Mouse (Mus musculus) T-helper 17 cell (primary cell): ENCODE data around the gene Zc3h18.

Source experiments
- in situ Hi-C, 2 experiments: fragments of 300-600 bp; cut with MboI, MseI; formaldehyde crosslinking; loops; 1 replicate in 1 of 2; 2 replicates in 1 of 2; pipeline ENCODE4 v1.15.1; 2025; ENCODE audit warnings: high pct_unique_total_duplicates in 2 of 2

Gene Zc3h18

DNA sequence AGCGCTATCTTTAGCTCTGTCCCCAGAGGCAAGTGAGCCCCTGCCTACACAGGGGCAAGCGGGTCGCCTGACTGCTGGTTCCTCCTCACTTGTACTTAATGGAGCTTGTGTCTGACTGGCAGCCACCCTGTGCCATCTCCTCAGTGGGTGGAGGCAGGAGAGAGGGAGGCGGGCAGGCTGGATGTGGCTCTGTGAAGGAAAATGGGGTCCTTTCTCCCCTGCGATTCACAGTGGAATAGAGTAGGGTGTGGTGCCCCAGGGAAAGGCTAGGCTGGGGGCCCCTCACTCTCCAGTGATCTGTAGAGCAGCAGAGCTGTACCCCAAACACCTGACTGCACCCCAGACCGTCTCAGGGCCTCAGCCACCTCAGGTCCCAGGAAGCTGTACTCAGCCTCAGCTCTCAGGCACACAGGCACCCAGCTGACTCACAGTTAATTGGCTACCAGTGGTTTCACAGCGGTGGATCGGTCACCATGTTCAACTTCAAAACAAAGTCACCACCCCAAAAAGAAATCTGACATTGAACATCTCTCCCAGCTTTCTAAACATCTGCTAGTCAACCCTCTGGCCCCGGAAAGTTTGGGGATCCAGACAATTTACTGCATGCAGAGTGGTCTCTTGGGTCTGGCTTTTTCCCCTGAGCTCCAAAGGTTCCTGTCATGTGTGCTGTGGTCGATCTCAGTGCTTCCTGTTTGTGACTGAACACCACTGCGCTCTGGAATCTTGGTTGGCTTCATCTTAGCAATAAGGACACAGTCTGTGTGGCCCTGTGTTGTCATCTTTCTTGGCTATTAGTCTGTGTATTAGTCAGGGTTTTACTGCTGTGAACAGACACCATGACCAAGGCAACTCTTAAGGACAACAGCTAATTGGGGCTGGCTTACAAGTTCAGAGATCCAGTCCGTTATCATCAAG is 31.0 kb upstream of the Zc3h18 start:
- in situ Hi-C loops, result no loop called here

DNA sequence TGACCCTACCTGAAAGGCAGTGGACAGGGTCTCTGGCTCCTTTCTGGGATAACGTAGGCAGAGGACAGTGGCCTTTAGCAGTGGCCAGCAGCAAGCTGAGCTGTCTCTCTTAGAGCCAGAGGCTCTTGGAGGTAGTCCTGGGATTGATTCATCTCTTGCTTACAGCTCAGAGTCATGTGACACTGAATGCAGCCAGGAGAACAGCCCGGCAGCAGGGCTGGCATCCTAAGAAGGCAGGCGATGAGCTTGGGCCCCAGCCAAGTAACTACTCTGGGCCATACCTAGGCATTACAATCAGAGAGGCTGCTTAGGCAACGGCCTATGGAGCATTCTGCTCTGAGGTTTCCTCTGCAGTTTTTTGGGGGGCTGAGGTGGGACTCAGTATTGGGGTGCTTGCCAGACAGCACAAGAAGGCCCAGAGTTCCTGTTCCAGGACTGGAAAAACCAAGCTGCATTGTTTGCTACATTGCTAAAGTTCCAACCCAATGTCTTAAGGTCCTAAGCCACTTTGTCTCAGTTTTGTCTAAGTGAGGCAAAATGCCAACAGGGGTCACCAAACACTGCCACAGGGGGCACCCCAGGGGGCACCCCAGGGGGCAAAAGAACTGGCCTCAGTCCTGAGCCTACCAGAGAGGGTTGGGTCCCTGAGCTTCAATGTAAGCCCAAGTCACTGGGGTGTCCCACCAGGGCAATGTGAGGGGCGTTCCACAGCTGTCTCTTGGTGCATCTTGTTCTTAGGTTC is 28.4 kb upstream of the Zc3h18 start:
- in situ Hi-C loops, result no loop called here

DNA sequence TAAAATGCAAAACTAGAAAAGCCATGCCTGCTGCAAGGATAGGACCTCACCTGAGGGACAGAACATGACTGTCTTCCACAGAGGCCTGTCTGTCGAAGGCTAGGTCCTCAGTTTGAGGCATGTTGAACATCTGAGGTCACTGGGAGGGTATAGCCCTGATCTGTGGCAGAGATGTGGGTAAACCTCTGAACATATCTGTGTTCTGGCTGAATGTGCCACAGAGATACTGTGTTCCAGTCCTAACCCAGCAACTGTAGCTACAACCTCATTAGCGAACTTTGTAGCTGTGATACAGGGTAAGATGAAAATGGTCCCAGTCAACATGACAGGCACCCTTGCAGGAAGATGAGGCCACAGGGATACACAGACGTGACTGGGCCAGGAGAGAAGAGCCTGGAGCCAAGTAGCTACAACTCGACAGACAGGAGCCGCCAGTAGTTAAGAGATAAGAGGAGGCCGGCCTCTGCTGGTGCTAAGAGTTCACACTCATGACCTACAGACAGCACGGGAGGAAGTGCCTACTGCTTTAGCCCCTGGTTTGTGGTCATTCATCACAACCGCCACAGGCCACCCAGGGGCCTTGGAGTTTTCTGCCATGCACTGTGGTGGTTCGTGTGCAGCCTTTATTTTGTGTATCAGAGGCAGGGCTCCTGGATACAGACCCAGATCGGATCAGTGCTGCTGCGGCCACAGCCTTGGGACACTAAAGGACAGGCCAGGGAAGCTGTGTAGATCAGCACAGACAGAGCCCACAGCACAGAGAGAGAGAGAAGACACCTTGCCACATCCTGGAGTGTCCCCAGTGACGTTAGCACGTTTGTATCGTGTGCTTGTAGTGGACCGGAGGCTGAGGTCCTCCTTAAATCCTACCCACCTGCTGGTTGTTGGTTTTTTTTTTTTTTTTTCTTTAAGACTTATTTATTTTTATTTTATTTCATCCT is 26.8 kb upstream of the Zc3h18 start:
- in situ Hi-C loops, result no loop called here

DNA sequence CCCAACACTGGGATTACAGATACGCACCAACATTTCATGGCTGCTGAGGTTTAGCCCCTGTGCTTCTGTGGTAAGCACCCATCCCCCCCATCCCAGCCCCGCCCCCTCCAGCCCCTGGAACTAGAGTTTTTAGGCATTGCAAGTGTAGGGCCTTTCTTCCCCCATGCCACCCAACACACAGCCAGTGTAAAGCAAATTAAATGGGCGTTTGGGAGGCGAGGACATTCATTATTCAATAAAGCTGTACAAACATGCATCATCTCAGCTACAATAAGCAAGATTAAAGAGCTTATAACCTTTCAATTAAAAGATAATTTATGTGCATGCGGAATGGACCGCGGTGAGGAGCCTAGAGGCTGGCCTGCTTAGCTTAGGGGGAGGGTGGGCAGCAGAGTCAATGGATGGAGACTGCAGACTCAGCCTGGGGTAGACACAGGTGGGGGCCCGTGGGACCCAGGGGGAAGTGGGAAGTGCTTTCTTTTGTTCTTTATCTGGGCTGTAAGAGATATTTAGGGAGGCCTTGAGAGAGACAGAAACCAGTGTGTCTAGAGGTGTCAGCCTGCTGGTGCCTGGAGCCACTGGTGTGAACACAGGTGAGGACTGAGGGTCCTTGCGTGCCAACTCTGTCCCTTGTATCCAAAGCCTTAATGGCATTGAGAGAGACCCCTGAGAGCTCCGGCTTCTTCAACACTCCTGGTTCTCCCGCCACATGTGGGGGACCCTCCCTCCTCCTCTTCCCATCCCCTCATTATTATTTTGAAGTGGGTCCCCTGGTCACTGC is 25.9 kb upstream of the Zc3h18 start:
- in situ Hi-C loops, result no loop called here

DNA sequence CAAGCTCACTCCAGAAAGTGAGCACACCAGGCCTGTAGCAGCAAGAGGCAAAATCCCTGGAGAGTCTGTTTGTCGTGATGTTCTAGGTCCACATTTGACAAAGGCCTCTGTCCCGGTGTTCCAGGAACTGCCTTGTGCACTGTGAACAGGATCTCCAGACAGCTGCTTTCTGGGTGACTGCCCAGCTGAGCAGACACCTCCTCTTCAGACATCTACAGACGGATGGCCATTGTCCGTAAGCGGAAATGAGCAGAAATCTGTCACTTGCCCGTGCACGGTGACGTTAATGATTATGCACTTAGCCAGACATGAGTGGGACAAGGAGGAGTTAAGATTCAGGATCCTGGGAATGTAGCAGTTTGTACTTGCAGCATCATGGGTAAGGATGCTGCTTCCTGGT is 22.3 kb upstream of the Zc3h18 start:
- in situ Hi-C loops, result no loop called here

DNA sequence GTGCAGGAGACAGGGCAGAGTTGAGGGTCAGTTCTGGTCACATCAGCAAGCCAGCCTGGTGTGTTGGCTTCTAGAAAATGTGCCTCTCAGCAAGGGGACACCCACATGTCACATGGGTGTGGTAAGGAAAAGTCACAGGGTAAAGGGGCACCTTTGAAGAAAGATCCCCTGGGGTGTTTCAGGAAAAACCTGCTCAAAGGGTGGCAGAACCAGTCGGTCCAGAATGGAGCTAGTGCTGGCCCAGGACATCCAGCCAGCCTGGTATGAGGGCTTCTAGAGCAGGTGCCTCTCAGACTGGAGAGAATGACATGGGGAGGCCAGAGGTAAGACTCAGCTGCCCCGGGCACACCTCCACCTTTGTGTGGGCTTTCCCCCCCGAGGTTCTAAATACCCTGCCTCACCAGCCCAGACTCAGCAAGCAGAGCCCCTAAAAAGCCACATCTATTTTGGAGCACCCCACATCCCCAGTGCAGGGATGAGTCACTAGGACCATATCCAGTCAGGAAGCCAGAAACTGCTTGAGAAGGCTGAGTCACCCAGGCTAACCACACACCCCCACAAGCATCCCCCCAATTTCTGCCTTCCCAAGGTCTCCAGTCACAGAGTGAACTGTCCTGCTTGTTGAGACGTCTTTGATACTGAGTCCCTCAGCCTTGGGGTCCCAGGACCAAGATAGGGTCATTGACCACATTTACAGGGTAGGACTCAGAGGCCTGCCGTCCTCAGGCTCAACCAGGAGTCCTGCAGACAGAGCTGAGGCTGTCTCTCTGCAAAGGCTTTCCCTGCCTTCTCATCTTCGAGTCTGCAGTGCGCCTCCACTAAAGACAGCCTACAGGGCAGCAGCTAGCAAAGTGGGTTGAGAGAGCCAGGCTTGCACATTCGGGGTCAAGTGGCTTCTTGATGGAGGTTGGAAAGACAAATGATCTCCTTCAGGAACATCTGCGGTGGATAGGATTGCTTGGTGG is 20.5 kb upstream of the Zc3h18 start:
- in situ Hi-C loops, result no loop called here

DNA sequence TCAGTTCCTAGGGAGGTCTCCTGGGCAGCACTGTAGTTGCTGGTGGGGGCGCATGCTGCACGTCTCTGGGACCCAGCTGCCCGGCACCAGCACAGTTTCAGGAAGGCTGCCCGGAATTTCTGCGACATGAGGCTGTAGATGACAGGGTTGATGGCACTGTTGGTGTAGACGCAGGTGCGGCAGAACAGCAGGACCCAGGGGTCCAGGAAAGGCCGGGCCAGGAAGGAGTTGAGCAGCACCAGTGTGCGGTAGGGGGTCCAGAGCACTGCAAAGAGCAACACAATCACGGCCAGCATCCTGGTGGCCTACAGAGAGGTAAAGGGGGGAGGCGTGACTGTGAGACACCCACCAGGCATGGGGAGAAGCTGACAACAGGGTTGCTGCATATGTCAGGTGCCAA is 19.2 kb upstream of the Zc3h18 start:
- in situ Hi-C loops, result no loop called here

DNA sequence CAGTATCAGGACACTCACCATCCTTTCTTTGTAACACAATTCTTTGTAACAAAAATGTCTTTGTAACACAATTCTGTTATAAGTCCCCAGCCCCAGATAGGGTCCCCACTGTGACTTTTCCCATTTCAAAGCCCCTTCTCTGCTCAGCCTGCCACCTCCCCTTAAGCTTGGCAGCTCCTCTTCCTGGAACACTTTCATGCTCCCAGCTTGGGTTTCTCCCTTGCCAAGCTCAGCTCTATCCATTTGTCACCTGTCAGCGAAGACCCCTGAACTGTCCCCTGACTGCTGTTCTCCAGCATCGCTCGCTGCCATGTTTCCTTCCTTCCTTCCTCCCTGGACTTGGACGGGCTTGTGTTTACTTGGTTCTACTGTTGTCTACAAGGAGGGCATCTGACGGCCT is 18.8 kb upstream of the Zc3h18 start:
- in situ Hi-C loops, result no loop called here

DNA sequence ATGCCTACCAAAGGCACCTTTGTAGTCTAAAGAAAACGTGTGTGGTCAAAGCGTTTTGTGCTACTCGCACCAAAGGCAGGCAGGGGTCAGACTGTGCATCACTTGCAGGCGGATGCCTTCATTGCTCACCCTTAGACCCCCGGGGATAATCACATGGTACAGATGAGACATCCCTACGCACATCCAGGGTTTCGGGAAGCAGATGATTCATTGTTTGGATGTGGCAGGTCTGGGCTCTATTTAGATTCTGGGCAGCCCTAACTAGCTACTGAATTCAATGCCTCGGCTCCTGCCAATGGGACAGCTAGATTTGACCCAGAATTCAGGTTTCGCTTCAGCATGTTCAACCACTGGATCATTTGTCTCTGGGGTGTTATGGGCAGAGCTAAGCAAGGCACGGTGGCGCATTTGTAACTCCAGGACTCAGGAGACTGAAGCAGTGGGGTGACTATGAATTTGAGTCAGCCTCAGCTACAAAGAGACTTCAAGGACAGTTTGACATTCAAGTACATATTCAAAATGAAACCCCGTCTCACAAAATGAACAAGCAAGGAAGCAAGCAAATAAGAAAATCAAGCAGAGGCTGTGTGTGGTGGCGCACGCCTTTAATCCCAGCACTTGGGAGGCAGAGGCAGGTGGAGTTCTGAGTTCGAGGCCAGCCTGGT is 17.2 kb upstream of the Zc3h18 start:
- in situ Hi-C loops, result no loop called here

DNA sequence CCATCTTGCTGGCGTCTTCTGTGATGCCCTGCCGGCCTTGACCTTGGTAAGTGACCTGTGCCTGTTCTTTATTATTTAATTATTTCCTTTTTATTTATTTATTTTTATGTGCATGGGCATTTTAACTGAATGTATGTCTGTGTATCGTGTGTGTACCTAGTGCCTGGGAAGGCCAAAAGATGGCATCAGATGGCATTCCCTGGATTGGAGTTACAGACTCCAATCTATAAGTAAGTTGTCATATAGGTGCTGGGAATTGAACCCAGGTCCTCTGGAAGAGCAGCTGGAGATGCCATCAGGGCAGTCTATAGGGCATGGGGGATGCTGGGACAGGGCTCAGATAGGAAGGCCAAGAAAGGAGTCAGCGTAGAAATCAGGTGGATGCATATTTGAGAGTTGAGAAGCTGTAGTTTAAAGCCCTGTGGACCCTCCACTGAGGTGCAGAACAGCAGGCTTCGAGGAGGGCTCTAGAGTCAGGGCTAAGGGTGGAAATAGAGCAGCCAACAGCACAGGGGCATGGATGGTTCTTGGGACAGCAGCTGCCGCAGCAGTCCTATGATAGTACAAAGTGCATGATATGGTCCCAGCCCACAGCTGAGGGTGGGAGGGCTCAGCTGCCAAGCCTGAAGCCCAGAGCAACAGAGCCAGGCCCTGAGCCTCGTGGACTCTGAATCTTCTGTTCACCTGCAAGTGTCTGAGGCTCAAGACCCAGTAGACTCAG is 15.6 kb upstream of the Zc3h18 start, which contains the start of gene Trhr2:
Trhr2 (minus strand) TSS at position 51 of the 721 bp plus-strand sequence.
- in situ Hi-C loops, result no loop called here

DNA sequence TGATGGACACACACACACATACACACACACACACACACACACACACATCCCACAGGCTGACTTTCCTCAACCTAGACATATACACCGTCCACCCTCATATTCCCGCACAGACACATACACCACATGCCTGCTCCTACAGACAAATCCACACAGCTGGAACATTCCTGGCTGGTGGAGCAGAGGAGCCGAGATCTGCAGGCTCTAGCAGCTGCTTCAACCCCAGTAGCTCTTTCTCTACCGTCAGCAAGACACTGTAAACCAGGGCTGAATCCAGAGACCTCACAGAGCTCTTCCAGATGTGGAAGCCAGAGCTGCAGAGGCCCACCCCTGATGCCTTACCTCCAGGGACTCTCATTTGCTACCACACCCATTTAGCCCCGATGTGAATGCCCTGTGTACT is 14.1 kb upstream of the Zc3h18 start:
- in situ Hi-C loops, result no loop called here

DNA sequence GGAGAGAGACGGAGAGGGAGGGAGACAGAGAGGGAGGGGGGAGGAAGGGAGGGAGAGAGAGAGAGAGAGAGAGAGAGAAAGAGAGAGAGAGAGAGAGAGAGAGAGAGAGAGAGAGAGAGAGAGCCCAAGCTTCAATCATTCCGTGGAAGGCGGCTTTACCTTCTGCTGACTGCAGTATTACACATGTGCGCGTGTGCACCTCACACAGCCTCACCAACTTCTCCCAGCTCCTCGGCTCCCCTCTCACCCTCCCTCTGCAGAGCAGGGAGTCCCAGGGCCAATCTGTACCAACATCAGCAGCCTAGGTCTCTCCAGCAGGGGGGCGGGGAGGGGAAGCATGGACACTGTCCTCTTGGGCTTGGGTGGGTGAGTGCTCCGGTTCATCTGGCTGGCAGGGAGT is 13.4 kb upstream of the Zc3h18 start:
- in situ Hi-C loops, result no loop called here

DNA sequence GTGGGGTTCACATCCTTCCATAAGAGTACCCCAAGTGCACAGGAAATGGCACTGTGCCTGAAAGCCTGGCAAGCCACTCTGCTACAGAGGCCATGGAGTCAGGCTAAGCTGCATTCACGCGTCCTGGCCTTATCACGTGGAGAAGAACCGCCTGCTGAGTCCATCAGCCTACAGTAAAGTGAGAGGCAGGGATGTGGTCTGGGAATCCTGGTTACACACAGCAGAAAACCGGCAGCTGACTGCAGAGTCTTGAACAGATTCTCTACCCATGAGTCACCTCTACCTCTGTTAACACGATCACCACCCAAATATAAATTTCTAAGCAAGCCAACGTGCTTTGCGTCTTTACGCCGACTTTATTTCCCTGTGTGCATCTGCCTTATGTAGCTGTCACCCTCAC is 7.9 kb upstream of the Zc3h18 start:
- in situ Hi-C loops, result no loop called here

DNA sequence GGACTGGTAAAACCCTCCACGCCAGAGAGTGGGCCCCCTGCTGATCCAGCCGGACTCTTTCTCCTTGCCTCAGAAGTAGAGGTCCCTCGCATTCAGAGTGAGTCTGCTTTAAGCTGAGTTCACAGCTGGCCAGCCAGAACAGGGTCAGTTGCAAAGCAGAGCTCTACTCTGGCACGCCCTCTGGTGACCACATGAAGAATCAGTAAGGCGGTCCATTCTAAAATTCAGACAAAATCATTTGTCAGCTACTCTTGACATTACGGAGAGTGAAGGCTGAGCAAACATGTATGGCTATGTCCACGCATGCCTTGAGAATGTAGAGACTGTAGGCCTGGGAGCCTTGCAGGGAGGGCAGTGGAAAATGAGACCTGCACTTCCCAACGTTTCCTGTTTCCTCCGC is 6.7 kb upstream of the Zc3h18 start:
- in situ Hi-C loops, result no loop called here

DNA sequence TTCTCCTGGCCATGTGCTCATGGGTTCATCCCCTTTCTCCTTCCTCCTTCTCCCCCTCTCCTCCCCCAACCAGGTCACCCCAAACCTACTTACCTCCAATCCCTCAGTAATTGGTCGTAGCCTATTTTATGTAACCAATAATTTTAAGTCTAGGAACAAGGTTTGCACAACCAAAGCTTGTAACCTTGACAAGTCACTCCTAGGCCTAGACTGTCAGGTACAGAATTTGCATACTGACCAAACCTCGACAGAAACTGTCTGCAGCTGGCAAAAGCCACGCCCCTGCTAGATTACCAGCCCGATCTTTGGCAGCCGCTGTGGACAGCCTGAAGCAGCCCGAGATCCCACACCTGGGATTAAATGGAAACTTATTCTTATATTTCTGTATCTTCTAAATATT is 4.7 kb upstream of the Zc3h18 start:
- in situ Hi-C loops, result no loop called here

DNA sequence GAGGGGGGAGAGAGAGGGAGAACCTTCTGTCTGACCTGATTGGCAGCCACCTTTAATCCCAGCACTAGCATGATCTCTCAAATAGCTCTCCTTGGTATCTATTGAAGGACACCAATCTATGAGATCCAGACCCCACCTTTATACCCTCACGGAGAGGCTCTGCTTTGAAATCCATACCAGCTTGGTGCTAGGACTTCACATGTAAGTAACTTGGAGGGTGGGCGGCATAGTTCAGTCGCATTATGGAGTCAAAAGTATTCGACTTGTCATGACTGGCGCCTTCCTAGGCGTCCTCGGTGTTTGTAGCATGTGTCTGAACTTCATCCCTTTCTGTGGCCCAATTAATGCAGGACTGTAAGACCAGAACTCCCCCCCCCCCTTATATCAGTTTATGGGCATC is 1.1 kb upstream of the Zc3h18 start:
- in situ Hi-C loops, result no loop called here

DNA sequence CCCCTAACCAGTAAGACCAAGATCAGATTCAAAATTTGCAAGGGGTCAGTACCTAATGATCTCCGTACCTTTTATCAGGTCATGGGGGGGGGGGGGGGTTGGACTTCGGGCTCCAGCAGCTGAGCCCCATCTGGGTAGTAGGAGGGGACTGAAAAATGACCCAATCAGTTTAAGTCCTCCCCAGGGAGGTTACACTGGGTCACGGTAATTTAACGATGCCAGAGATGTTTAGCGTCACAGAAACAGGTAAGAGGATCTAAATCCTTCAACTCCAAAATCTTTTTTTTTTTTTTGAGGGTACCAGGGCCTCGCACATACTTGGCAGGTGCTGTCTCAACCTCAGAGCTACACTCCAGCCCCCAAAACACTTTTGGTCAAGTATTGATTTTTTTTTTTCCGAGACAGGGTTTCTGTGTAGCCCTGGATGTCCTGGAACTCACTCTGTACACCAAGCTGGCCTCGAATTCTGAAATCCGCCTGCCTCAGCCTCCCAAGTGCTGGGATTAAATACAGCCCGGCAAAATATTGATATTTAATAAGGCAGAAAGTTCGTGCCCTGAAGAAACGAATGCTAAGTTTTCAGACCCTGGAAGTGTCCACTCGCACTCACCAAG is 551 bp upstream of the Zc3h18 start:
- in situ Hi-C loops, result no loop called here

DNA sequence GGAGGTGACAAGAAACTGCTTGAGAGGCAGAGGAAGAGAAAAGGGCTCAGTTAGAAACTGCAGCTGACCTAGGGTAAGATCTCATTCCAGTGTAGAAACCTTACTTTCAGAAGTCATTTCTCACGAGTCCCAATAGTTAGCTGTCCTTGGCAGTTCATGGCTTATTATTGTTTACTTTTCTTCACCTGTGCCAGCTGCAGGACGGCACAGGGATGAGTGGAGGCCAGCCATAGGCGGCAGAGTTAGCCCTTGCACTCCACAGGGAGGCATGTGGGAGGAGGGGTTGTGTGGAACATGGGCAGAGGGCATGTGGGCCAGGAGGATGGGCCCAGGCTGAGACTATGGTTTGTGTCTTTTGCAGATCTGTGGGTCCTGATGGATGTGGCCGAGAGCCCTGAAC is 6.6 kb downstream of the Zc3h18 start:
- in situ Hi-C loops, result loop anchor here in 1 of 2 experiments (5.0 kb wide), 1 partner anchor 99 kb away; no protein-coding TSS in a partner anchor
